21 mouse cellular contexts compared by ENCODE assay signal in genomic region chr3:78648115-78648514, GRCm38 (mm10).
"Had no signal": no experiment of that assay in that cellular context is flagged by ENCODE, and none has a peak within 500 bp of the region (broad histone marks: within the 10 kb centered on the region; RNA-seq: fewer than 3 reads in every experiment).

No protein-coding gene starts in this region.

- ATAC-seq: liver, embryonic 12.5 days had no signal

- H3K36me3 ChIP-seq: kidney, embryonic 15.5 days; limb, embryonic 10.5 days; limb, embryonic 13.5 days; liver, embryonic 12.5 days; liver, embryonic 15.5 days; lung, embryonic 15.5 days; midbrain, embryonic 10.5 days; neural tube, embryonic 12.5 days; neural tube, embryonic 15.5 days had no signal

- H3K27ac ChIP-seq: kidney, embryonic 15.5 days; limb, embryonic 10.5 days; limb, embryonic 13.5 days; liver, embryonic 12.5 days; liver, embryonic 15.5 days; lung, embryonic 15.5 days; midbrain, embryonic 10.5 days; neural tube, embryonic 12.5 days; neural tube, embryonic 15.5 days had no signal

- H3K27me3 ChIP-seq: kidney, embryonic 15.5 days; limb, embryonic 13.5 days; liver, embryonic 12.5 days; liver, embryonic 15.5 days; lung, embryonic 15.5 days; megakaryocyte, embryonic 14.5 days; neural tube, embryonic 12.5 days; neural tube, embryonic 15.5 days had no signal

- H3K4me2 ChIP-seq: kidney, embryonic 15.5 days; limb, embryonic 13.5 days; liver, embryonic 12.5 days; liver, embryonic 15.5 days; lung, embryonic 15.5 days; neural tube, embryonic 12.5 days; neural tube, embryonic 15.5 days had no signal

- H3K4me1 ChIP-seq: kidney, embryonic 15.5 days; limb, embryonic 10.5 days; limb, embryonic 13.5 days; liver, embryonic 12.5 days; liver, embryonic 15.5 days; lung, embryonic 15.5 days; megakaryocyte, embryonic 14.5 days; midbrain, embryonic 10.5 days; neural tube, embryonic 12.5 days; neural tube, embryonic 15.5 days had no signal

- H3K9ac ChIP-seq: kidney, embryonic 15.5 days; limb, embryonic 13.5 days; liver, embryonic 12.5 days; liver, embryonic 15.5 days; lung, embryonic 15.5 days; neural tube, embryonic 12.5 days; neural tube, embryonic 15.5 days had no signal

- DNase-seq: kidney, postnatal 10 days; kidney, postnatal 36 days; layer of hippocampus, postnatal 36 days; liver; lung, adult 18-20 months; lung, postnatal 10 days; lung, postnatal 36 days; midbrain, embryonic 14.5 days; right cerebral cortex, postnatal 25 days; thymus, adult 18-20 months; thymus, postnatal 36 days had no signal

- H3K4me3 ChIP-seq: kidney, embryonic 15.5 days; limb, embryonic 10.5 days; limb, embryonic 13.5 days; liver, embryonic 12.5 days; liver, embryonic 15.5 days; lung, embryonic 15.5 days; megakaryocyte, embryonic 14.5 days; midbrain, embryonic 10.5 days; neural tube, embryonic 12.5 days; neural tube, embryonic 15.5 days had no signal

- H3K9me3 ChIP-seq: kidney, embryonic 15.5 days; limb, embryonic 10.5 days; limb, embryonic 13.5 days; liver, embryonic 12.5 days; liver, embryonic 15.5 days; lung, embryonic 15.5 days; megakaryocyte, embryonic 14.5 days; midbrain, embryonic 10.5 days; neural tube, embryonic 12.5 days; neural tube, embryonic 15.5 days had no signal
